Mouse (Mus musculus) hindbrain, embryonic 12.5 days (tissue): ENCODE measurements around the gene Plin3. TPM values are rescaled to one million over a fixed set of nuclear protein-coding genes. Genes with fewer than 3 reads are reported as not detected.

Experiments used
- ATAC-seq: fragments of 200-750 bp; cut with Nextera tagmentation; 2 replicates; pipeline ENCODE4 v1.8.0; 2017; ENCODE audit warnings: moderate TSS enrichment; ENCODE audit not compliant: low FRiP score
- H3K27ac ChIP-seq: fragments of 300-500 bp; sonication (generic); 2 replicates; pipeline ENCODE4 v1.5.1; 2016; ENCODE audit warnings: mild to moderate bottlenecking
- H3K27me3 ChIP-seq: fragments of 300-500 bp; sonication (generic); 2 replicates; pipeline ENCODE4 v1.6.1; 2016; ENCODE audit warnings: mild to moderate bottlenecking
- H3K36me3 ChIP-seq: fragments of 300-500 bp; sonication (generic); 2 replicates; pipeline ENCODE4 v1.6.1; 2016; ENCODE audit warnings: mild to moderate bottlenecking
- H3K4me1 ChIP-seq: fragments of 300-500 bp; sonication (generic); 2 replicates; pipeline ENCODE4 v1.6.1; 2016
- H3K4me2 ChIP-seq: fragments of 300-500 bp; sonication (generic); replicated peaks from 2 replicates; pipeline ENCODE4 v1.6.1; 2016; ENCODE audit warnings: mild to moderate bottlenecking
- H3K4me3 ChIP-seq: fragments of 300-500 bp; sonication (generic); 2 replicates; pipeline ENCODE4 v1.5.1; 2016; ENCODE audit warnings: mild to moderate bottlenecking
- H3K9ac ChIP-seq: fragments of 300-500 bp; sonication (generic); 2 replicates; pipeline ENCODE4 v1.6.1; 2016; ENCODE audit warnings: mild to moderate bottlenecking, moderate library complexity
- H3K9me3 ChIP-seq: fragments of 300-500 bp; sonication (generic); replicated peaks from 2 replicates; pipeline ENCODE4 v1.6.1; 2016; ENCODE audit warnings: mild to moderate bottlenecking
- WGBS: fragments of 180-500 bp; shearing (Covaris S2); methylation state at CpG from one replicate; pipeline ENCODE4 v1.1.7; 2016; 5-methylcytosine and 5-hydroxymethylcytosine counted together
- microRNA counts: library from miRNA; unstranded; fragments of <30 nt; microRNA quantifications from one replicate; lab custom pipeline; 2017
- microRNA-seq: library from miRNA; unstranded; fragments of <30 nt; microRNA quantifications from one replicate; pipeline ENCODE4, GENCODE M21; 2017
- polyA plus RNA-seq: library from polyadenylated mRNA; unstranded; fragments of >200 nt; fragmentation: Nextera tagmentation; extraction: Ambion mirVana; gene quantifications from 2 replicates; pipeline ENCODE4 v1.2.1, GENCODE M21; 2016

Plin3 gene
- polyA plus RNA-seq, 1 experiment from 2014 or later, result 37.2 TPM

- peaks cover 41% of the 10 kb centered on the region for H3K4me1 ChIP-seq
Measured at GRCm38 (mm10) chr17:56255429-56255828, 37.2 kb downstream of the Plin3 start.

GRCm38 (mm10) chr17:56254695-56255094, 38.0 kb downstream of the Plin3 start:
- peaks cover 17% of the 10 kb centered on the region for H3K36me3 ChIP-seq
- H3K27me3 ChIP-seq, result 0 out of 2 replicates have a peak, but pooled peaks cover 3% of the 10 kb centered on the region
- no peak for ATAC-seq
- H3K9me3 ChIP-seq, result no peaks in the 10 kb centered on the region
- H3K4me2 ChIP-seq, result no peak overlapping the region
- 0 out of 2 replicates have a peak overlapping the region, but pooled peaks have one; percentile 69 for H3K27ac ChIP-seq
- no peak overlapping the region for H3K4me3 ChIP-seq
- 76% methylated on average over 4 of the region's 4 CpGs for WGBS
- H3K4me1 ChIP-seq, result peaks cover 36% of the 10 kb centered on the region
- peak overlapping the region; percentile 19; the same call in 1 of the 2 replicates for H3K9ac ChIP-seq

More at GRCm38 (mm10) chr17:56255429-56255828, 37.2 kb downstream of the Plin3 start:
- Histone ChIP-seq H3K4me2 (peak overlapping the region; percentile 61; the same call in 1 of the 2 replicates), H3K27ac (peak overlapping the region; percentile 69; the same call in 1 of the 2 replicates), H3K27me3 (0 out of 2 replicates have a peak, but pooled peaks cover 3% of the 10 kb centered on the region), H3K36me3 (peaks cover 25% of the 10 kb centered on the region), H3K9me3 (no peaks in the 10 kb centered on the region), H3K4me3 (0 out of 2 replicates have a peak overlapping the region, but pooled peaks have one; percentile 79), H3K9ac (no peak overlapping the region)
- peak; percentile 11; the same call in 1 of the 2 replicates for ATAC-seq
- 23% methylated on average over 9 of the region's 9 CpGs for WGBS

- Histone ChIP-seq H3K4me2 (peak overlapping the region; percentile 5; the same call in 1 of the 2 replicates), H3K27me3 (peaks cover 19% of the 10 kb centered on the region), H3K27ac (peak overlapping the region; percentile 44; the same call in 1 of the 2 replicates), H3K4me3 (no peak overlapping the region), H3K9ac (no peak overlapping the region), H3K4me1 (peaks cover 11% of the 10 kb centered on the region), H3K9me3 (no peaks in the 10 kb centered on the region), H3K36me3 (no peaks in the 10 kb centered on the region)
- 19% methylated on average over 6 of the region's 6 CpGs for WGBS
- peak; percentile 44 for ATAC-seq
Measured at GRCm38 (mm10) chr17:56251136-56251829, 41.4 kb downstream of the Plin3 start.

GRCm38 (mm10) chr17:56245608-56246007, 47.1 kb downstream of the Plin3 start:
- H3K36me3 ChIP-seq, result no peaks in the 10 kb centered on the region
- peaks cover 9% of the 10 kb centered on the region for H3K4me1 ChIP-seq
- no peak overlapping the region for H3K27ac ChIP-seq
- WGBS, result 44% methylated on average over 7 of the region's 7 CpGs
- ATAC-seq, result peak; percentile 52; the same call in 1 of the 2 replicates
- no peak overlapping the region for H3K4me2 ChIP-seq
- no peak overlapping the region for H3K9ac ChIP-seq
- H3K27me3 ChIP-seq, result peaks cover 48% of the 10 kb centered on the region
- no peak overlapping the region for H3K4me3 ChIP-seq
- H3K9me3 ChIP-seq, result no peaks in the 10 kb centered on the region

GRCm38 (mm10) chr17:56241541-56242401, 50.9 kb downstream of the Plin3 start:
- no peaks in the 10 kb centered on the region for H3K9me3 ChIP-seq
- H3K27ac ChIP-seq, result no peak overlapping the region
- H3K27me3 ChIP-seq, result peaks cover 35% of the 10 kb centered on the region
- no peaks in the 10 kb centered on the region for H3K36me3 ChIP-seq
- peak overlapping the region; percentile 38 for H3K4me3 ChIP-seq
- peak overlapping the region; percentile 55 for H3K9ac ChIP-seq
- ATAC-seq, result peak; percentile 70
- H3K4me1 ChIP-seq, result peaks cover 10% of the 10 kb centered on the region; the same call in 1 of the 2 replicates
- WGBS, result 1% methylated on average over 33 of the region's 33 CpGs
- H3K4me2 ChIP-seq, result peak overlapping the region; percentile 45

- no peaks in the 10 kb centered on the region for H3K36me3 ChIP-seq
- ATAC-seq, result peak; percentile 95
- H3K4me2 ChIP-seq, result peak overlapping the region; percentile 35
- no peak overlapping the region for H3K4me3 ChIP-seq
- peaks cover 13% of the 10 kb centered on the region for H3K4me1 ChIP-seq
- H3K27ac ChIP-seq, result no peak overlapping the region
- no peak overlapping the region for H3K9ac ChIP-seq
- under 1% methylated on average over 14 of the region's 14 CpGs for WGBS
- H3K9me3 ChIP-seq, result no peaks in the 10 kb centered on the region
- peaks cover 6% of the 10 kb centered on the region; the same call in 1 of the 2 replicates for H3K27me3 ChIP-seq
Measured at GRCm38 (mm10) chr17:56233818-56234469, 58.7 kb downstream of the Plin3 start.

GRCm38 (mm10) chr17:56233389-56233788, 59.3 kb downstream of the Plin3 start:
- Histone ChIP-seq H3K9ac (no peak overlapping the region), H3K4me1 (peaks cover 13% of the 10 kb centered on the region), H3K4me3 (no peak overlapping the region), H3K36me3 (no peaks in the 10 kb centered on the region), H3K4me2 (peak overlapping the region; percentile 35), H3K27me3 (peaks cover 10% of the 10 kb centered on the region; the same call in 1 of the 2 replicates), H3K9me3 (no peaks in the 10 kb centered on the region), H3K27ac (0 out of 2 replicates have a peak overlapping the region, but pooled peaks have one; percentile 9)
- peak; percentile 20 for ATAC-seq
- 46% methylated on average over 8 of the region's 8 CpGs for WGBS

GRCm38 (mm10) chr17:56229943-56230342, 62.7 kb downstream of the Plin3 start:
- H3K9me3 ChIP-seq, result no peaks in the 10 kb centered on the region
- no peak overlapping the region for H3K4me3 ChIP-seq
- WGBS, result 70% methylated on average over 10 of the region's 10 CpGs
- peaks cover 10% of the 10 kb centered on the region for H3K4me1 ChIP-seq
- H3K36me3 ChIP-seq, result no peaks in the 10 kb centered on the region
- H3K9ac ChIP-seq, result no peak overlapping the region
- no peak overlapping the region for H3K27ac ChIP-seq
- no peak overlapping the region for H3K4me2 ChIP-seq
- H3K27me3 ChIP-seq, result 0 out of 2 replicates have a peak, but pooled peaks cover 9% of the 10 kb centered on the region
- no peak for ATAC-seq

MicroRNA genes within 50 kb of the gene (microRNA counts, 519-probe panel; counts per million panel counts)
- microRNA mmu-miR-7b (lab: Ali Mortazavi, UCI), result 2,220 counts per million, percentile 63 among the panel's probes with 10 or more counts

Small RNA genes lying within 50 kb of the gene (microRNA-seq; reads per million reads assigned to microRNA genes)
- 302 reads per million, percentile 61 among the genes with 10 or more reads in this experiment for gene Mir7b

Other genes starting within 250 kb of the Plin3 start
- 62.4 and 64.5 TPM in 2 replicates for gene Ubxn6, start 217.8 kb downstream of the Plin3 start, polyA plus RNA-seq
- 167 and 177 TPM in 2 replicates for gene Hdgfl2, start 213.2 kb downstream of the Plin3 start, polyA plus RNA-seq
- 0.06 and 0.09 TPM in 2 replicates for gene Plin4, start 183.1 kb downstream of the Plin3 start, polyA plus RNA-seq
- gene Plin5, start 175.3 kb downstream of the Plin3 start, polyA plus RNA-seq, result 0.42 and 0.62 TPM in 2 replicates
- 0.25 and 0.27 TPM in 2 replicates for gene Lrg1, start 170.9 kb downstream of the Plin3 start, polyA plus RNA-seq
- 9.6 and 11.2 TPM in 2 replicates for gene Sema6b, start 152.5 kb downstream of the Plin3 start, polyA plus RNA-seq
- 8.4 and 8.9 TPM in 2 replicates for gene Tnfaip8l1, start 130.4 kb downstream of the Plin3 start, polyA plus RNA-seq
- 59.2 and 63.0 TPM in 2 replicates for gene Mydgf, start 109.0 kb downstream of the Plin3 start, polyA plus RNA-seq
- gene Dpp9, start 74.0 kb downstream of the Plin3 start, polyA plus RNA-seq, result 38.7 and 39.2 TPM in 2 replicates
- 19.5 and 19.8 TPM in 2 replicates for gene Fem1a, start 36.1 kb downstream of the Plin3 start, polyA plus RNA-seq
- 2.3 and 2.5 TPM in 2 replicates for gene Ticam1, start 16.1 kb downstream of the Plin3 start, polyA plus RNA-seq
- not detected in 2 replicates for gene Arrdc5, start 7.4 kb upstream of the Plin3 start, polyA plus RNA-seq
- 95.7 and 99.9 TPM in 2 replicates for gene Uhrf1, start 10.4 kb upstream of the Plin3 start, polyA plus RNA-seq
- 75.3 and 86.9 TPM in 2 replicates for gene Kdm4b, start 33.2 kb upstream of the Plin3 start, polyA plus RNA-seq
- 316 and 326 TPM in 2 replicates for gene Ptprs, start 183.6 kb upstream of the Plin3 start, polyA plus RNA-seq
- not detected in 2 replicates for gene Znrf4, start 219.6 kb upstream of the Plin3 start, polyA plus RNA-seq